8 mouse cellular contexts compared by ENCODE assay signal in genomic region chr14:21253993-21254339, GRCm38 (mm10).
DNase-seq lines count a peak whose midpoint lies in the region; ATAC-seq and TF ChIP-seq lines count a peak whose summit lies in the region.

No protein-coding gene starts in this region.

- ATAC-seq in liver, embryonic 14.5 days (ENCODE audit: insufficient read depth): no peak
- no peak for ATAC-seq in liver, embryonic 11.5 days (replicated peaks; ENCODE audit: low FRiP score)
- ATAC-seq in hindbrain, embryonic 16.5 days: no peak
- ATAC-seq in granulocyte monocyte progenitor cell, adult 5-6 weeks (replicated peaks; ENCODE audit: poor library complexity, severe bottlenecking): no peak
- no peak for ATAC-seq in kidney, embryonic 15.5 days (replicated peaks; ENCODE audit: low FRiP score)
- ATAC-seq in erythroid progenitor cell, adult 5-6 weeks (replicated peaks; ENCODE audit: low FRiP score, poor library complexity, severe bottlenecking): no peak

- TF ChIP-seq EP300 in liver, embryonic 14.5 days (IDR thresholded peaks at IDR 0.05; ENCODE audit: low read depth): no peak

- H3K27ac ChIP-seq in liver, embryonic 14.5 days: no peak overlapping the region
- H3K27ac ChIP-seq in liver, embryonic 11.5 days (ENCODE audit: low read depth, low read length): no peak overlapping the region
- 0 out of 2 replicates have a peak overlapping the region, but pooled peaks have one; percentile 78 for H3K27ac ChIP-seq in embryonic facial prominence, embryonic 10.5 days (replicated peaks)
- H3K27ac ChIP-seq in hindbrain, embryonic 16.5 days (ENCODE audit: low read depth, low read length): peak overlapping the region; percentile 61
- no peak overlapping the region for H3K27ac ChIP-seq in kidney, embryonic 15.5 days

- H3K4me3 ChIP-seq in liver, embryonic 14.5 days (ENCODE audit: insufficient read depth in 1 of 2, low read depth in 2 of 2, low read length in 2 of 2): no peak overlapping the region
- H3K4me3 ChIP-seq in liver, embryonic 11.5 days (ENCODE audit: low read depth, low read length): no peak overlapping the region
- no peak overlapping the region for H3K4me3 ChIP-seq in embryonic facial prominence, embryonic 10.5 days
- no peak overlapping the region for H3K4me3 ChIP-seq in hindbrain, embryonic 16.5 days (ENCODE audit: low read length)
- no peak overlapping the region for H3K4me3 ChIP-seq in kidney, embryonic 15.5 days (replicated peaks)

- 71% methylated on average over 2 of the region's 2 CpGs for WGBS in liver, embryonic 14.5 days (ENCODE audit: insufficient replicate concordance)
- 86% methylated on average over 2 of the region's 2 CpGs for WGBS in liver, embryonic 11.5 days
- WGBS in embryonic facial prominence, embryonic 10.5 days: 68% methylated on average over 2 of the region's 2 CpGs
- 29% methylated on average over 2 of the region's 2 CpGs for WGBS in hindbrain, embryonic 16.5 days
- 65% methylated on average over 2 of the region's 2 CpGs for WGBS in kidney, embryonic 15.5 days

- no peaks in the 10 kb centered on the region for H3K36me3 ChIP-seq in liver, embryonic 14.5 days (replicated peaks; ENCODE audit: control insufficient read depth, insufficient read depth, low read depth)
- no peaks in the 10 kb centered on the region for H3K36me3 ChIP-seq in liver, embryonic 11.5 days (ENCODE audit: control insufficient read depth, insufficient read depth, low read length)
- no peaks in the 10 kb centered on the region for H3K36me3 ChIP-seq in embryonic facial prominence, embryonic 10.5 days (replicated peaks)
- no peaks in the 10 kb centered on the region for H3K36me3 ChIP-seq in hindbrain, embryonic 16.5 days (ENCODE audit: control insufficient read depth, insufficient read depth, low read length)
- no peaks in the 10 kb centered on the region for H3K36me3 ChIP-seq in kidney, embryonic 15.5 days

- H3K4me1 ChIP-seq in liver, embryonic 14.5 days (replicated peaks; ENCODE audit: control insufficient read depth in 2 of 2, insufficient read depth in 2 of 2, low read length in 1 of 2): no peaks in the 10 kb centered on the region
- H3K4me1 ChIP-seq in liver, embryonic 11.5 days (replicated peaks; ENCODE audit: control insufficient read depth, insufficient read depth, low read length): no peaks in the 10 kb centered on the region
- peaks cover 42% of the 10 kb centered on the region for H3K4me1 ChIP-seq in embryonic facial prominence, embryonic 10.5 days
- H3K4me1 ChIP-seq in hindbrain, embryonic 16.5 days (ENCODE audit: control insufficient read depth, insufficient read depth, low read depth, low read length): peaks cover 8% of the 10 kb centered on the region
- H3K4me1 ChIP-seq in kidney, embryonic 15.5 days: peaks cover 13% of the 10 kb centered on the region

- H3K9me3 ChIP-seq in liver, embryonic 14.5 days (ENCODE audit: control insufficient read depth, low read length): no peaks in the 10 kb centered on the region
- H3K9me3 ChIP-seq in liver, embryonic 11.5 days (ENCODE audit: control insufficient read depth, low read length): no peaks in the 10 kb centered on the region
- no peaks in the 10 kb centered on the region for H3K9me3 ChIP-seq in embryonic facial prominence, embryonic 10.5 days
- H3K9me3 ChIP-seq in hindbrain, embryonic 16.5 days (ENCODE audit: control insufficient read depth, low read length): no peaks in the 10 kb centered on the region
- H3K9me3 ChIP-seq in kidney, embryonic 15.5 days (replicated peaks): no peaks in the 10 kb centered on the region

- H3K9ac ChIP-seq in liver, embryonic 14.5 days (replicated peaks): no peak overlapping the region
- no peak overlapping the region for H3K9ac ChIP-seq in liver, embryonic 11.5 days (ENCODE audit: low read depth, low read length)
- H3K9ac ChIP-seq in hindbrain, embryonic 16.5 days (ENCODE audit: low read depth, low read length): no peak overlapping the region; the same call in 1 of the 2 replicates
- H3K9ac ChIP-seq in kidney, embryonic 15.5 days: no peak overlapping the region

- H3K27me3 ChIP-seq in liver, embryonic 14.5 days (ENCODE audit: control insufficient read depth, insufficient read depth, low read length): no peaks in the 10 kb centered on the region
- no peaks in the 10 kb centered on the region for H3K27me3 ChIP-seq in liver, embryonic 11.5 days (replicated peaks; ENCODE audit: control insufficient read depth, insufficient read depth, low read length)
- H3K27me3 ChIP-seq in embryonic facial prominence, embryonic 10.5 days (replicated peaks; ENCODE audit: low read depth, poor library complexity, severe bottlenecking): no peaks in the 10 kb centered on the region
- no peaks in the 10 kb centered on the region for H3K27me3 ChIP-seq in hindbrain, embryonic 16.5 days (replicated peaks; ENCODE audit: control insufficient read depth, insufficient read depth, low read length)
- H3K27me3 ChIP-seq in kidney, embryonic 15.5 days: no peaks in the 10 kb centered on the region

- no peak for DNase-seq in liver, embryonic 14.5 days (ENCODE audit: low read depth in 3 of 3, low spot score in 3 of 3)
- no peak for DNase-seq in liver, embryonic 11.5 days (ENCODE audit: low spot score)
- no peak for DNase-seq in embryonic facial prominence, embryonic 10.5 days (ENCODE audit: low spot score)
- DNase-seq in retina, embryonic 14.5 days (ENCODE audit: low spot score): peak; percentile 69

- peak; percentile 16; the same call in 1 of the 2 replicates for TF ChIP-seq CTCF in liver, embryonic 14.5 days (IDR thresholded peaks at IDR 0.05; ENCODE audit: low read depth)

- no peak overlapping the region for H3K4me2 ChIP-seq in liver, embryonic 14.5 days (ENCODE audit: low read depth)
- no peak overlapping the region for H3K4me2 ChIP-seq in liver, embryonic 11.5 days
- peak overlapping the region; percentile 29 for H3K4me2 ChIP-seq in hindbrain, embryonic 16.5 days (ENCODE audit: low read length)
- H3K4me2 ChIP-seq in kidney, embryonic 15.5 days: no peak overlapping the region

Comparison
In these comparisons a context has a peak if more than half of its experiments do, and no peak if none do; other contexts are left out.
1. H3K27ac ChIP-seq: peak in embryonic facial prominence, embryonic 10.5 days (single experiment) and hindbrain, embryonic 16.5 days (single experiment); none in liver, embryonic 14.5 days (single experiment), liver, embryonic 11.5 days (single experiment) and kidney, embryonic 15.5 days (single experiment).